Mouse (Mus musculus) lung, adult 2 months (tissue): ENCODE results near the gene Lmbrd1.

Experiments used
- CTCF ChIP-seq: fragments of 200-500 bp; IDR thresholded peaks from 2 replicates; pipeline ENCODE4 v1.5.1; 2011; ENCODE audit warnings: mild to moderate bottlenecking, low read length, control low read depth; ENCODE audit not compliant: insufficient read depth
- POLR2A ChIP-seq: fragments of 200-500 bp; IDR thresholded peaks from 2 replicates; pipeline ENCODE4 v1.6.1; 2011; ENCODE audit warnings: low read depth, mild to moderate bottlenecking, control low read depth, low read length, borderline replicate concordance; ENCODE audit errors: extremely low read depth

DNA sequence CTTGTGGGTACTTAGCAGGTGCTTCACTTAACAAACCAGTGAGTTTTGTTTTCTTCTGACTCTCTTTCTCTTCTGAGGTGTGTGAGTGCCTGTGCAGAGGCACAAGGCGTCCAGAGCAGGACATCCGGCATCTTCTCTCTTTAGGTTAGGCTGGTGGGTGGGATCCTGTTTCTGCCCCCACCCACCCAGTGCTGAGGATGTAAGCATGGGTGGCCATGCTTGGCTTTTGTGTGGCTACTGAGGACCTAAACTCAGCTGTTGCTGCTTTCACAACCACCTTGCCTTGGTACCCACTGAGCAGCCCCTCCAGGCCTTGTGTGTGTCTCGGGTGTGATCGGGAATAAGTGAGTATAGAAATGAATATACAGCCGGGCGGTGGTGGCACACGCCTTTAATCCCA is 7.2 kb downstream of the Lmbrd1 start:
- no peak for TF ChIP-seq CTCF
- no peak for TF ChIP-seq POLR2A
